Mouse (Mus musculus) bone marrow, adult 2 months (tissue): ENCODE data around the gene Eif3a. TPM values are rescaled to one million over a fixed set of nuclear protein-coding genes. Genes with fewer than 3 reads are reported as not detected.
A peak's percentile ranks its signal among the peaks of the same experiment; 100 is the strongest.

ENCODE experiments used
- H3K27ac ChIP-seq: fragments of 200-500 bp; 2 replicates; pipeline ENCODE4 v1.5.1; 2012; ENCODE audit warnings: low read depth, mild to moderate bottlenecking, control low read depth, inconsistent platforms, low read length; ENCODE audit not compliant: control insufficient read depth, poor library complexity, insufficient read depth
- H3K4me1 ChIP-seq: fragments of 200-500 bp; 2 replicates; pipeline ENCODE4 v1.6.1; 2011; ENCODE audit warnings: low read length; ENCODE audit not compliant: control insufficient read depth, insufficient read depth
- H3K4me3 ChIP-seq: fragments of 200-500 bp; replicated peaks from 2 replicates; pipeline ENCODE3; 2011; ENCODE audit warnings: mild to moderate bottlenecking, low read depth, low read length, control low read depth; ENCODE audit not compliant: control insufficient read depth
- CTCF ChIP-seq: fragments of 200-500 bp; IDR thresholded peaks from 2 replicates; pipeline ENCODE4 v1.5.1; 2011; ENCODE audit warnings: low read length, control low read depth; ENCODE audit not compliant: control insufficient read depth, insufficient read depth
- POLR2A ChIP-seq: fragments of 200-500 bp; IDR thresholded peaks from 2 replicates; pipeline ENCODE4 v1.6.1; 2011; ENCODE audit warnings: low read depth, mild to moderate bottlenecking, control low read depth, low read length, borderline replicate concordance; ENCODE audit not compliant: control insufficient read depth
- WGBS: fragments of 180-500 bp; shearing (Covaris S2); methylation state at CpG from one replicate; pipeline ENCODE4 v1.1.7; 2018; 5-methylcytosine and 5-hydroxymethylcytosine counted together
- polyA plus RNA-seq: library from polyadenylated mRNA; stranded (reverse); fragments of >200 nt; gene quantifications from 2 replicates; pipeline ENCODE4 v1.2.4, GENCODE M21; 2011; ENCODE audit warnings: low replicate concordance; ENCODE audit not compliant: missing spikeins, insufficient read depth, insufficient read length

Gene Eif3a
- polyA plus RNA-seq, 1 experiment = 99.7 TPM

DNA sequence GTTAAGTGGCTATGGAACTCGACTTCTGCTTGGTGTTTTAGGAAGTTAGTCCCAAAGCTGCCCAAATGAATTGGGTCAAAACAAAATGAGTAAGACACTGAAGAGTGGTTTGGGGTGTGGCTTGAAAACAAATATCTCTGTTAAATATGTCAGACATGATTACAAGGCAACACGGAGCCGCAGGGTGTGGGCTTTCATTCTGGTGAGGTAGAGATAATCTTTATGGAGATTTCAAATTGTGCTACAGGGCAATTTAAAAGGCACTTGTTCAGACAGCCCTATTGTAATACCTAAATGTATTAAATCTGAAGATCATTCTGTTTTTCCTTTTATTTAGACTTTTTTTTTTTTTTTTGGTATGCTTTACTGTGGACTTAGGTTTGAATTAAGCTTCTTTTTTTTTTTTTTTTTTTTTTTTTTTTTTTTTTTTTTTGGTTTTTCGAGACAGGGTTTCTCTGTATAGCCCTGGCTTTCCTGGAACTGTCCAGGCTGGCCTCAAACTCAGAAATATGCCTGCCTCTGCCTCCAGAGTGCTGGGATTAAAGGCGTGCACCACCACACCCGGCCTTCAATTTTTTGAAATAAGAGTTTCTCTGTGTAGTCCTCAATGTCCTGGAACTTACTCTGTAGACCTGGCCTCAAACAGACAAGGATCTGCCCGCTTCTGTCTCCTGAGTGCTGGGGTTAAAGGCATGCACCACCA is 9.6 kb upstream of the Eif3a start:
- TF ChIP-seq CTCF = no peak
- no peak for TF ChIP-seq POLR2A
- Histone ChIP-seq H3K4me1 (peaks cover 1% of the 10 kb centered on the region; the same call in 1 of the 2 replicates), H3K27ac (no peak overlapping the region), H3K4me3 (no peak overlapping the region)
- 53% methylated on average over 7 of the region's 7 CpGs for WGBS

GRCm38 (mm10) chr19:60797415-60797814 is 7.0 kb upstream of the Eif3a start:
- Histone ChIP-seq H3K4me3 (no peak overlapping the region), H3K27ac (no peak overlapping the region), H3K4me1 (peaks cover 1% of the 10 kb centered on the region; the same call in 1 of the 2 replicates)
- 84% methylated on average over 2 of the region's 2 CpGs for WGBS
- TF ChIP-seq POLR2A (no peak), CTCF (no peak)

DNA sequence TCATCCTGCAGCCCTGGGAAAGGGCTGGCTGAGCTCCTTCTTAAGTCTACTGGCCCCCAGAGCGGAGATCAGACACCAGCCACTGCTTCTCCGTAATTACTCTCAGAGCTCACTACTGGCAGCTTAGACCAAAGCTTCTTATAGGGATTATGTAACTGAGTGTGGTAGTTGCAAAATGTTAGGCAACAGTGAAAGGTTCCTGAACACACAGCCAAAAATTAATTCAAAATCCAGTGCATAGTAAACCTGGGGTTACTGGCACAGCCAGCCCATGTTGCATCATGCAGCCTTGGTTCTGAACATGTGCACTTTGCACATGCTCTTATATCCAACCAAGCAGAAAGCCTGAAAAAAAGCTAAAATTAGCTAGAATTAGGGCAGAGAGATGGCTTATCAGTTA is 4.8 kb upstream of the Eif3a start:
- peaks cover 1% of the 10 kb centered on the region; the same call in 1 of the 2 replicates for H3K4me1 ChIP-seq
- TF ChIP-seq CTCF = no peak
- TF ChIP-seq POLR2A = no peak
- H3K4me3 ChIP-seq = no peak overlapping the region
- WGBS = 62% methylated on average over 2 of the region's 2 CpGs
- H3K27ac ChIP-seq = peak overlapping the region; percentile 34; the same call in 1 of the 2 replicates

DNA sequence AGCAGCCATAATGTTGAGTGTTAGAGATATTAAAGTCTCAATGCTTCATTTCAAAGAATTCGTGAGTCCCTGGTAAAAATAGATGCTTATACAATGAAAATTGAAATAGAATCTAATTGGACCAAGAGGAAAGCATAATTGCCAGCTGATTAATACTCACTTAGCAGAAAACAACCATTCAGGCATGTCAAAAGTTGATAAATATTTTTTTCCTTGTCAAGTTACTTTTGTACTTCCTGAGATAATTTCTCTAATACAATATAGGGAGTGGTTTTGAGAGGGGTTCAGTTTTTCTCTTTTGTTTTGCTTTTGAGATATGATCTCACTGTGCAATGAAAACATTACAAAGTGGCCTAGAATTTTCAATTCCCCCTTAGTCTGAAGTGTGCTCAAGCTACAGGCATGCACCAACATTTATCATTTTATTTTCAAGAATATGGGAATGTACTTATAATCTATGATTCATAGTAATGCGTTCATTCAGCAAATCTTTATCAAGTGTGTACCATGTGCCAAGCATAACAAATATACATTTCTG is 2.8 kb upstream of the Eif3a start:
- Histone ChIP-seq H3K4me3 (no peak overlapping the region), H3K4me1 (no peaks in the 10 kb centered on the region; the same call in 1 of the 2 replicates), H3K27ac (no peak overlapping the region)
- TF ChIP-seq CTCF = no peak
- TF ChIP-seq POLR2A = no peak
- WGBS = 70% methylated on average over 2 of the region's 2 CpGs

DNA sequence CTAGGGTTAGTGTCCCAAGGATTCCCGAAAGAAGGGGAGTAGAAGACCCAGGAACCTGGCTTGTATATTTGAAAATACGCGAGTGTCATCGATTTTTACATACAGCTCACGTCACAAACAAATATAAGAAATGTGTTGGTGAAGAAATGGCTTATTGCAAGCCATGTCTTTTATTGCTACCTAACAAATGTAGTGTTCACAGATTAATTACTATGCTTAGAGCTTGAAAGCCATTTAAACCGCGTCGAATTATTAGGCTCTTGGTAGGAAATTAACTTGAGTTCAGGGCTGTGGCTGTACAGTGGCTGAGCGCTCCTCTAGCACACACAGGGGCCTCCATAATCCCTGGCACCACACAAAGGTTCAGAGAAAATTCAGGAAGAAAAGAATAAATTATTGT is 706 bp upstream of the Eif3a start:
- no peaks in the 10 kb centered on the region; the same call in 1 of the 2 replicates for H3K4me1 ChIP-seq
- peak overlapping the region; percentile 92; the same call in 1 of the 2 replicates for H3K27ac ChIP-seq
- TF ChIP-seq POLR2A (no peak), CTCF (no peak)
- peak overlapping the region; percentile 80 for H3K4me3 ChIP-seq
- 12% methylated on average over 9 of the region's 9 CpGs for WGBS

GRCm38 (mm10) chr19:60789919-60790506 is 445 bp downstream of the Eif3a start:
- Histone ChIP-seq H3K4me3 (peak overlapping the region; percentile 80), H3K4me1 (no peaks in the 10 kb centered on the region; the same call in 1 of the 2 replicates), H3K27ac (peak overlapping the region; percentile 92)
- TF ChIP-seq POLR2A = no peak
- no peak for TF ChIP-seq CTCF
- under 1% methylated on average over 60 of the region's 60 CpGs for WGBS

DNA sequence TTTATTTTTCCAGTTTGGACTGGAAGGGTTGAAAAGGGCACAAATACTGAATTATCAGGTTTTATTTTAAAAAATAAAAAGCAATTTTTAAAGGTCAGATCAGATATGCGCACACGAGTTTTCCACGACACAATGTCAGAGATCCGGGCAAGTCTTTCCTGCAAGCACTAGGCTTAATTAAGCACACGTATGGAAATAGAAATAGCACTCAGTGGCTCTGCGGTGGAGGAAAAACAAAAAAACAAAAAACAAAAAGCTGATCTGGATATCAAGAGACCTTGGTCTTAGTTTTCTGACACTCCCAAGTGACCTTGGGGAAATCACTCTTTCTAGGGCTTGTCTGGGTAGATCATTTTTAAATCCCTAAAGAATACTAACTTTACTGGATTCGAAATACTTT is 1.0 kb downstream of the Eif3a start:
- no peak overlapping the region for H3K27ac ChIP-seq
- TF ChIP-seq POLR2A (no peak), CTCF (no peak)
- whole genome bisulfite sequencing = under 1% methylated on average over 7 of the region's 7 CpGs
- peak overlapping the region; percentile 80 for H3K4me3 ChIP-seq
- no peaks in the 10 kb centered on the region; the same call in 1 of the 2 replicates for H3K4me1 ChIP-seq

DNA sequence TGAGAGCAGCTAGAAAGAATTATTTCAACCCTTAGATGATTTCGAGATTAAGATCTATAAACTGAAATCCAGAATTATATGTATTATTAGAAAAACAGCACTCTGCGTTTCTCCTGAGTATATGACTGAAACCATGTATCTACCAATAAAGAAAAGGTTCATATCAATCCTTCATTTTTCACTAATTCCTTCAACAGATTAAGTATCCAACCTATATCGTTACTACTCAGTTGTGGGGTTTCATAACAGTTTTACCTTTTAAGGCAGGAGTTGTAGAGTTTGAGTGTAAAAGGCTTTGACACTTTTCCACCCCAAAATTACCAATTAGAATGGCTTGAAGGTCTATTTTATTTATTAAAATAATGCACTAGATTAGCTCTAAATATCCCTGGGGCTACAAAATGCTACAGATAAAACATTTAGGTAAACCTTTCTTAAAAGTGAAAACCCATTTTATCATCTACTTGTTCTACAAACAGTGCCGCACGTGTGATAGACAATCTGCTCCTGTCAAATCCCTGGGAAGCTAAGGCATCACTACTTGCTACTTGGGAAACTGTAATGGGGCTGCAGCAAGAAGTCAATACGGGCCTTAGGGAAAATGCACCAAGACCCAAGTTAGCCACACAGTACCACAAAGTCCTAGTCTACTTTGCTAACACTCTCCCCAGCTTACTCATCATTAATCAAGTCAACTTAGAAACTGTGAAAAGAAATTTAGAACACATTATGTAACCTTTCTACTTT is 2.1 kb downstream of the Eif3a start:
- H3K4me1 ChIP-seq = no peaks in the 10 kb centered on the region; the same call in 1 of the 2 replicates
- peak overlapping the region; percentile 32 for H3K4me3 ChIP-seq
- TF ChIP-seq POLR2A (no peak), CTCF (no peak)
- 27% methylated on average over 6 of the region's 6 CpGs for WGBS
- H3K27ac ChIP-seq = no peak overlapping the region
